Mouse (Mus musculus) cerebellum, adult 9-11 months (tissue): ENCODE measurements around the gene Apobec3.
"Not testable (repeated sequence)": the region's sequence is repeated elsewhere in the genome, so short reads cannot be mapped to it uniquely, and the experiment has no call there.

Experiments
- DNase-seq: peaks from one replicate; pipeline ENCODE4 v3.0.0; 2022

Gene Apobec3

DNA sequence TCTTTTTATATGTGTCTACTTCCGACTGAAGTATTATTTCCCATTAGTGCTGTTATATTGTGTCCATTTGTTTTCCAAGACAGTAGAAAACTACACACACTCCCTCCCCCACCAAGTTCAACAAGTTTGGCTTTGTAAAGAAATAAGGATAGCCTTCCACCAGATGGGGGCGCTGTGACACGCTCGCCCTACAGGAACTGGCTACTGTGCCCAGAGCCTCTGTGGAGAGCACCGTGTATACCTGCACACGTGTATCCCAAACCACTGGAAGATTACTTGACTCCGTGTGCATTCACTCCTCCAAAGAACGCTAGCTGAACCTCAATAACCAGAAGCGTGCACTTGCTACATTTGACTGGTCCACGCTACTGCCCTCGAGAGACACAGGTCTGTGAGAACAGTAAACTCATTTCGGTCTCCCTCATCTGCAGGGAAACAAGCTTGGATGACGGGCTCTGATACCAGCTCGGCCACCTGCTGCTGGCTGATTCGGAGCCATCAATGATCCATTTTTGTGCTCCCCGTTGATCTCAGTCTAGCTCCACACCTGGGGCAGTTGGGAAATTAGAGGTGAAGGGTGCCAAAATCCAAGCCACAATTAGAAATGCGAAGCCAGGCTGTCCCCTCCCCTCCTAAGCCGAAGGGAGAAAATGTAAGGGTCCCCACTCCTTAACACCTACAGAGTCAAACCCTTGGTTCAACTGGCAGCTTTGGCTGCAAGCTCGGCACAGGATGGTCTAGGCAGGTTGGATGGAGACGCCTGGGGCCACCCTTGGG lies at the start of gene Apobec3:
Gene Apobec3, plus strand, starts transcription at position 224 of the 777 bp plus-strand sequence.
- peak; percentile 55 for DNase-seq

DNA sequence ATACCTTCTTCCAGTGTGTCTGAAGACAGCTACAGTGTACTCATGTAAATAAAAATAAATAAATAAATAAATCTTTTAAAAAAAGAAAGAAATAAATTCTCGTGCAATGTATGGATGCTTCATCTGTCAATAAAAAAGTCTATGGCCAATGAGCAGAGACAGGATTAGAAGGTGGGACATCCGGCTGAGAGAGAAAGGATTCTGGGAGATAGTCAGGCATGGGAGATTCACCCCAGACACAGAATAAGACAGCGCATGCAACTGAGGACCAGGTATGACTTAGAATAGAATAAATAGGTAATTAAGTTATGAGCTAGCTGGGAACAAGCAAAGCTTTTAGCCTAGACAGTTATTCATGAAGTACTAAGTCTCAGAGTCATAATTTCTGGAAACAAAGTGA lies 48.5 kb upstream of the Apobec3 start:
- no peak for DNase-seq

DNA sequence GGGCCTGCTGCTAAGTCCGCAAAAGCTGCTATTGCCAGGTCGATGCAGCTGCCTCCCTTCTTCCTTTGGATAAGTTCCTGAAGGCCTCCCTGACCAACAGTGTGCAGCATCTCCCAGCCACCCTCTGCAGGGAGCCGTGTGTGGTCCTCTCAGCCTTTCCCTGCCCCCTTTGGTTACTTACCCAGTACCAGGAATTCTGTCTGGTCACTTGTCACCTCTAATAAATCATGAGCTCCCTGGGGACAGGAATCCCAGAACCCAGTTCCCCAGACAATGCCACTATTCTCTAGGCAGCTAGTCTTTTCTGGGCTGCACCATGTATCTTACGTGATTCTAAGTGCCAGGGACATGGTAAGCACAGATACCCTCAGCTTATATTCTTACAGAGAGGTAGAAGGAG lies 45.5 kb upstream of the Apobec3 start:
- no peak for DNase-seq

DNA sequence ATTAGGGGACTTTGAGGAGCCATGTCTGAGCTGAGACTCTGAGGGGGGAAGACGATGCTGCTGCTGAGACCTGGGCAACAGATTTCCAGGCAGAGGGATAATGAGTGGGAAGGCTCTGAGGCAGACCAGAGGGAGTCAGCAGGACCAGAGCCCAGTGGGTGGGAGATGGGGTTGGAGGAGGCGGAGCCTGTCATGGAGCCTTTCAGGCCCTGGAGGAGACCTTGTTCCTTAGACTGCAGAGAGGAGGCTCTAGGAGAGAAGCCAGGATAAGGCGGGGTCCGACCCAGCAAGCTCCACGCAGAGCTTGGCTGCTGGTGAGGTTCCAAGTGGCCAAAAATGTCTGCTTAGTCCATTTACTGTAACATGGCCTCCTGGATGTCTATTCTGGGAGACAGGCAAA lies 44.4 kb upstream of the Apobec3 start:
- DNase-seq, result no peak

DNA sequence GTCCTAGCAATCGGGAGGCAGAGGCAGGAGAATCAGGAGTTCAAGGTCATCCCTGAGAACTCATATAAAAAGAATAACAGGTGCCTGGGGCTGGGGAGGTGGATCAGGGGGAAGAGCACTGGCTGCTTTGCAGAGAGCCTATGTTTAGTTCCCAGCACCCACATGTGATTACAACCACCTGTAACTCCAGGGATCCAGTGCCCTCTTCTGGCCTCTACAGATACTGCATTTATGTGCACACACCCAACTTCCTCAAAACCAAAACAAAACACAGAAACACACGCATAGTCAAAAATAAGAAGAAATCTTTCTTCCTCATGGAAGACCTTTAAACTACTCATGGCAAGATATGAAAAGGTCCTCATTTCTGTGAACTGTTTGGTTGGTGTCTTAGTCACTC lies 41.3 kb upstream of the Apobec3 start:
- no peak for DNase-seq

DNA sequence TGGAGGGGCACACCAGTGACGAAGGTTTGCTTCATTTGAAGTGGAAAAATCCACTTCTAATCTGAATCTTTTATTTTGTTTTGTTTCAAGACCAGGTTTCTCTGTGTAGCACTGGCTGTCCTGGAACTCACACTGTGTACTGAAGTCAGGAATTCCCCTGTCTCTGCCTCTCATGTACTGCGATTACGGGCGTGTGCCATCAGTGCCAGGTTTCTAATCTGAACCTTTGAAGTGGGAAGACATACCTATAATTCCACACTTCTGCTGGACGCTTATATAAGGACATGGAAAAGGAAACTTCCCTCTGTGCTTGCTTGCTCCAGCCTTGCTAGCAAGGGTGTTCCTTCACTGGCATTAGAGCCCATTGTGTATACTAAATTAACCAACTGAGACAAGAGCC lies 32.5 kb upstream of the Apobec3 start:
- DNase-seq, result no peak

DNA sequence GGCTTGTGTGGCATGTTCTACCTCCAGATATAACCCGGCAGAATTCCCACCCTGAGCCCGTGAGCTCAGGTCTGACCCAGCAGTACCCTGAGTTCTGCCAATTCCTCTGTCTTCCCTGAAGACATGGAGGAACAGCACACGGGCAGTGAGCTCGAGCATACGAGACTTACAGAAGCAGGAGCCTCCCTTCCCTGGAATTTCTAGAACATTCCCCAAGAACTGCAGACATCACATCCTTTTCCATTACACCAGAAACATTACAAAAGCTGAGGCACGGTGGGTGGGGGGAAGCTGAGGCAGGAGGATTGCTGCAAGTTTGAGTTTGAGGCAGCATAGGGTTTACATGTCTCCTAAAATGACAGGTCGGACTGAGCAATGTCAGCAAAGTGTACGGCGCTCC lies 31.6 kb upstream of the Apobec3 start:
- DNase-seq, result no peak

DNA sequence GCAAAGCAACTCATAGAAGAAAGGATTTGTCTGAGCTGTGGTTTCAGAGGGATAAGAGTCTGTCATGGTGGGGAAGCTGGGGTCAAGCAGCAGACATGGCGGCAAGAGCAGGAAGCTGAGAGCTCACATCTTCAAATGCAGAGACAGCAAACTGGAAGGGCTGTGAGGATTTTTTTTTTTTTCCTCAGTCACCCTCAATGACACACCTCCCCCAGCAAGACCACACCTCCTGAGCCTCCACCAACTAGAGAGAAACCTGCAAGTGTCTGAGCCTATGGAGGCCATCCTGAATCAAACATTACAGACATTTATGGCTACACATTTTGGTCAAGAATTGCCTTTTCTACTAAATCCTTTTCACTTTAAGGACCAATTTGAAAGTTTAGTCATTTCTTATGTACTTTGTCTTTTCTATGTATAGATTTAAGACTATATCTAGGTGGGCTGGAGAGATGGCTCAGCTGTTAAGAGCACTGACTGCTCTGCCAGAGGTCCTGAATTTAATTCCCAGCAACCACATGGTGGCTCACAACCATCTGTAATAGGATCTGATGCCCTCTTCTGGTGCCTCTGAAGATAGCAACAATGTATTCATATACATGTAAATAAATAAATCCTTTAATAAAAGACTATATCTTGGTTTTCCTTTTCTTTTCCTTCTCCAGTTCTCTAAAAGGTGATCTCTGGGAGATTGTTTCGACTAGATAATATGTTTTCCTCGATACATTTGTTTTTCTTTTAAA lies 24.0 kb upstream of the Apobec3 start:
- no peak for DNase-seq

DNA sequence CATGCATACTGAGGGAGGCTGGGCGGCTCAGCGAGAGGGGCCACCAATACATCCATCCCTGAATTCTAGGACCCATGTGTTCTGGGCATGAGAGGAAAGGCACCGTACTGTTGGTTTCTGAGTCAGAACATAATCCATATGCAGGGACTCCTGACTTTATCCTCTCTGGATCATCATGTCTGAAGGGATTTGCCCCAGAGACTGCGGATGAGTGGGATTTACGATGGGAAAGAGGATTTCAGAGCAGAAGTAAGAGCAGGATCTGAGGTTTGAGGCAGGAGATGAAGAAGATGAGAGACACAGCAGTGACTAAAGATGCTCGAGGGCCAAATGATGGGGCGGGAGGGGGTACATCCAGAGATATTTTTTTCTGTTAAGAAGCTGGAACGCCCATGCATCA lies 17.9 kb upstream of the Apobec3 start:
- no peak for DNase-seq

DNA sequence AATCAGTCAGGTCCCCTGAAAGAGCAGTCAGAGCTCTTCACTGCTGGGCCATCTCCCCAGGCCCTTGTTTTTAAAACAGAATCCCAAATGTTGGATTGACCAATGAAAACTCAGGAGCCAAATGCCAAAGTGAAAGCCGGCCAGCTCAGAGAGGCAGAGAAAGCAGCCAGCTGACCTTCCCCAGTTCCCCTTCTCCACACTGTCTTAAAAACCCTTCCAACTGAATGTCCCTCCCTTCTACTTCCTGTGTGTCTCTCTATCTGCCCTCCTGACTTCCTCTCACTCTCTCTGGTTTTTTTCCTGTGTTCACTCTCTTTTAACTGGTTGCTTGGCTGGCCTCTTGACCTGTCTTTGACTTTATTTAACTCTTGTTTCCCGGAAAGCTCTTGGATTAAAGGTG lies 17.5 kb upstream of the Apobec3 start:
- no peak for DNase-seq

DNA sequence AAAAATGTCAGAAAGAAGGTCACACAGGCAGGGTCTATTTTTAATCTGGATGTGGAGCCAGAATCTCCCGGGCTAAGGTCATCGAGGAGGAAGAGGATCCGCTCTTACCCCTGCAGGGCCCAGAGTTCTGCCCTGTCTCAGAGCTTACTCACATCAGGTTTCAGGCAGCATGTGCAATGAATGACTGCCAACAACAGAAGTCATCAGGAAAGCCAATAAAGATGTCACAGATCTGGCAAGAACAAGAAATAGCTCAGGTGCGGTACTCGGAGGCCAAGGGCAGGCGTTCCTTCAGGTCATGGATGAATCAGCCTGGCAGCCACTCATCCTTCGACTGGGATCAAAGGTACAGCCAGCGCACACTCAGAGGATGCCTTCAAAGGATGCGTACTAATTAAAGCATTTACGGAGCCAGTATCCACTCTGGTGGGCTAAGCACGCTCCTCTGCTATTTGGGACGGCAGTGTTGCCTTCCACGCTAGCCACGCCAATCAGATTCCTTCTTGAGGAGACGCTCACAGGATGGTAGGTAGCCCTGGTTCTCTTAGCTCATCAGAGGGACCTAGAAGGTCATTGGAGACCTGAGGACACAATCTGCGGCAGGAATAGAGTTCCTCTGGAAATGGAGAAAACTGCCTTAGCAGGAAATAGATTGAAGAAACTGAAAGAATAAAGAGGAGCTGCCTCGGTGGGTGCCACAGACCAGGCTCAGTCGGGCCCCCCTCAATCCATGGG lies 16.0 kb upstream of the Apobec3 start:
- no peak for DNase-seq

DNA sequence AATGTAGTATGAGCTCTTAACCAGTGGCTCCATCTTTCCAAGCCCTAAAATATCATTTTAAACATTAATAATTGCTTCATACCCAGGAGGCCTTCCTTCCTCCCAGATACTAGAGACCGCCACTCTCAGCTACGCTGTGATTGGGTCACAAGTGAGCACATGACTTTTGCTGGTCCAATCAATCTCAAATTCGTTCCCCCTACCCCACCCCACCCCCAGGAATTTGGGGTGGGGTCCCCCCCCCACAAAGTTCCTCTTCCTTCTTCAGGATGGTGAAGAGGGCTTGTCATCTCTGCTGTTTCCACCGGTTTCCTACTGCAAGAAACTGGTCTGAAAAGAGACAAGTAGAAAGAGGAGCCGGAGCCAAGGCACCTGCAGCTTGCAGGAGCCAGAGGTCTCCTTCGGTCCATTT lies 12.7 kb upstream of the Apobec3 start:
- DNase-seq, result no peak

DNA sequence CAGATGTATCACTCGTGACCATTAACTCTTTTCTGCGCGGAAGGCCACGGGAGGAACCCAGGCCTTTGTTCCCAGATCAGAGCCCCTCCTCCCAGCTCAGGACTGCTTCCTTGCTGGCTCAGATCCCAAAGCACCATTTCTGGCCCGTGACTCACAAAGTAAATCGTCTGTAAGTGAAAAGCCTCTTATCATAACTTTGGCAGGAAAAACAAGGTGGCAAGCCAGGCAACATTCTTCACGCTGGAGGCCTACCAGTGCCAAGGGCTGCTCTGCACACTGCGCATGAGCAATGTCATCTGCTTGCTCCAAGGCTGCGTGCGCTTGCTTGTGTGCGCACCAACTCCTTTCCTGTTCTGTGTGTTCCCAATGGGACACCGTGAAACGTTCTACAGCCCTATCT lies 12.1 kb upstream of the Apobec3 start:
- DNase-seq, result peak; percentile 63

DNA sequence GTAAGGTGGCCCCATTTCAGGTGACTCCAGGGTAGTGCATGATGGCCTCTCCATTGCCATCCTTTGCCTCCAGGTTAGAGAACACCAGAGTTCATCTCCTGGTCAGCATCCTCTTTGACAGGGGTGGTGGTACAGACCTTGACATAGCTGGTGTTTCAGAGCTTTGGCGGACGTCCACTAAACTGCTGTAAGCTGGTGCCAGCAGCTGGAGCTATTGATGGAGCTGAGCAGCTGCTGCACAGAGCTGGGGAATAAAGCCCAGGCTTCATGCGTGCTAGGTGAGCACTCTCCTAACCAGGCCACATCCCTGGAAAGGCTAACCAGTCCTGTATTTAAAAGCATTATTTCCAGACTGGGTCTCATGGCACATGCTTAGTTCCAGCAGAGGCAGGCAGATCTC lies 11.0 kb upstream of the Apobec3 start:
- DNase-seq, result peak; percentile 26

DNA sequence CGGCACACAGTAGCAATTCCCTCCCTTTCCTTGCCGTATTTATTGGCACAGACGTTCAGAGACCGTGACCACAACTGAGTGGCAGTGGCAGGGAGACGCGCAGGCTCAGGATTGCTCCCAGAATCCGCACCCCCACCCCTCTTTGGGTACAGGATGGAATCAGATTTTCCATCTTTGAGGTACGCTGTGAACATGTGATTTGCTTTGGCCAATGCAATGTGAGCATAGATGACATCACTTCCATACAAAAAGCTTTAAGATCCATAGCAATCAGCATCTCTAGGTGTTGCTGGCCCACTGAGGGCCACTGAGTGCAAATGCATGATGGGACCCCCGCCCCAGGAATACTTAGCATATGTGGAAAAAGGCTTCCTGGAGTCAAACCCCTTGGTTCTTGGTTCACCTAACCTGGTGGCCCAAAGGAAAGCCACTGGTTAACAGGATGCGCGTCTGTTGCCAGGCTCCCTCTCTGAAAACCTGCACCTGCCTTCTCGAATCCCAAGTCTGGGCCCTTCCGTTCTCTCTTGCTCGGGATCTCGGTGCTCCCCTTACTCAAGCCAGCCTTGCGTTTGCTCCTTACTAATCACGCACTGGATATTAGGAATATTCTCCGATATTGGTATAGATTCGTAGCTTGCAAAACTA lies 8.7 kb upstream of the Apobec3 start:
- DNase-seq, result peak; percentile 69

DNA sequence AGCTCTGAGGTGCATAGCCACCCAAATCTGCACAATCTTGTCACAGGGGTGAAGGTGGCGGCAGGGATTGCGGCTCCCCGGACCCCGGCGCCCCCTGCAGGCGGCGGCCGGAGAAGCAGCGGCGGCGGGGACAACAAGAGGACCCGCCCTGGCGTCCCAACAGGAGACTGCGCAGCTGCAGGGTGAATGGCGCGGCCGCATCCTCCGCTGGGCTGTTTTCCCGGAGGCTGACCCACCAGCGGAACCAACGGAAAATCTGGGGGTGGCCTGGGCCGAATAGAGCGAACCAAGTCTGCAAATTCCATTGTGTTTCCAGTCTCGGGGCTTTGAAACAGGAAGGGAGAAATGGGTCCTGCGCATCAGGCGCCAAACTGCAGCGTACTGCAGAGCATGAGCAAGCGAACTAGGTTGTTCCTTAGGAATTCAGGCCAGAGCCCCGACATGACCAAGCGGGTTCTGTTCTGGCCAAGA lies 8.1 kb upstream of the Apobec3 start:
- peak; percentile 95 for DNase-seq

DNA sequence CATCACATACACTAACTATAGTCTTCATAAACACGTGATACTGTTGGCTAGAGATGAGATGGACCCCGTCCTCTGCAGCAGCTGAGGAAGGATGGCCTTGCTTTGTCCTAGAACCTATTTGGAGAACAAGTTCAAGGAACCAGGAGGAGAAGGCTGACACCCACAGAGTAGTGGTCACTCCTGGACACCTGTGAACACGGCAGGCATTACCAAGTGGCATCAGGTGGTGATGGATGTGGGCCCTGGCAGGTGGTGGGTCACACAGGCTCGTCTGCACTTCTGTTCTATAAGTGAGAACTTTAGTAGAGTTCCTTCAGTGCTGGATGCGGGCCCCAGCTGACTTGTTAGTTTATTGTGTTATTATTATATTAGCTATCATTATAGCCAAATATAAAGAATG lies 6.6 kb upstream of the Apobec3 start:
- peak; percentile 21 for DNase-seq

DNA sequence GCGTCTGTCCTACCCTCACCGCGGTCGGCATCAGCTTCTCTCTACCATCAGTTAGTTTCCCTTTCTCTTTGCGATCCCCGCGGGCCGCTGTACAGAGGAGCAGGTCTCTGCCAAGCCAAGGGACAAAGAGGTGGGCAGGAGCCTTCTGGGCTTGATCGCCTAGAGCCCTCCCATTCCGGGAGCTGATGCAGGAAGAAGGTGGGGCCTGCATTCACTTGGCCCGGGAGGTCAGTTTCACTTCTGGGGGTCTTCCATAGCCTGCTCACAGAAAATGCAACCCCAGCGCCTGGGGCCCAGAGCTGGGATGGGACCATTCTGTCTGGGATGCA lies 718 bp downstream of the Apobec3 start:
- no peak for DNase-seq

DNA sequence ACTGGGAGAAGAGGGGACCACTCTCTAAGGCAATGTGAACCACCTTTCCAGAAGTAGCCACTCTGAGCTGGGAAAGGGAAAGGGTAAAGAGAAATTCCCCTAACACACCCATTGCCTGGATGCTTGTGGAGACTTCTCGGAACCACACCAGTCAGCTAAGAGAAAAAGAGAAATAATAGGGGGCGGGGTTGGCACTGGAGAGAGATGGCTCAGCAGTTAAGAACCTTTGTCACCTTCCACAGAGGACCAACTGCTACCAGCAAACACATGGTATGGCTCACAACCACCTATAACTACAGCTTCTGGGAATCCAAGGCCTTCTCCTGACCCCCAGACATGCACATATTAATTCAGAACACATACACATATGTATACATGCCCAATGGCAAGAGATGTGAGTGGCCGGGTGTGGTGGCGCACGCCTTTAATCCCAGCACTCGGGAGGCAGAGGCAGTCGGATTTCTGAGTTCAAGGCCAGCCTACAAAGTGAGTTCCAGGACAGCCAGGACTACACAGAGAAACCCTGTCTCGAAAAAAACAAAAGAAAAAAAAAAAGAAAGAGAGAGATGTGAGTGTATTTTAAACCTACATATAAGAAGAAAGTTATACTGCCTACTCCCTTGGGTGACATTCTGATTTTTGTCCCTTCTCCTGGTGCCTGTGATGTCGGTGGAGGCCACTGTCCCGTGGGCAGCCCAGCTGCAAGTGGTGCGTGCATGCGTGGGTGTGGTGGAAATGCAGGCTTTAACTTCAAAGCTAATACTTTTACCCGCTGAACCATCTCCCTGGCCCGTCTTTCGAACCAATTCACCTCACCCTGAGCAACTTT lies 1.8 kb downstream of the Apobec3 start:
- no peak for DNase-seq

DNA sequence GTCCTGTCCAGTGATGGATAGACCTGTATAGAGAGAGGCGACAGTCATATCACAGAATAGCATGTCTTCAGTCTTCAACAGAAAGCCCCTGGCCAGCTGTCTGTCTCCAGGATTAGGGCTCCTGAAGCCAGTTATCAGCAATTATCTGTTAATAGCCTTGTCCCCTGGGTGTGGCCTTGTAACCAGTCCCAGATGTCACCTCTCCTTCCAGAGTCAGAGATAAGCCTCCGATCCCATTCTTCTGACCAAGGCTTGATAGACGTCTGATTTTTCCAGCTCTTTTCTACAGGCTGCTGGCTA lies 2.3 kb downstream of the Apobec3 start:
- DNase-seq, result no peak

DNA sequence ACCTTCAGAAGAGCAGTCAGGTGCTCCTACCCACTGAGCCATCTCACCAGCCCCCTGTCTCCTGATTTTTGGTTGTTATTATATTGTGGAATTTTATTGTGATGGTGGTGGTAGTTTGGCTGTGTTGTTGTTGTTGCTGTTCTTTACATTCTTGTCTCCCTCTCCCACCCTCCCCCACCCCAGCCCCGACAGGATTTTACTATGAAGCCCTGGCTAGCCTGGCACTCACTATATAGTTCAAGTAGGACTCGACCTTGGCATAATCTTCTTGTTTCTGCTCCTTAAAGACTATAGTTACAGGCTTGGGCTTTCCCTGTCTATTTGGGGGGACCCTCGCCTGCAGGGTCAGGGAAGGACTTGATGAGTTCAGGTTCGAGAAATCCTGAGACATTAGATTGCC lies 2.9 kb downstream of the Apobec3 start:
- DNase-seq, result no peak

DNA sequence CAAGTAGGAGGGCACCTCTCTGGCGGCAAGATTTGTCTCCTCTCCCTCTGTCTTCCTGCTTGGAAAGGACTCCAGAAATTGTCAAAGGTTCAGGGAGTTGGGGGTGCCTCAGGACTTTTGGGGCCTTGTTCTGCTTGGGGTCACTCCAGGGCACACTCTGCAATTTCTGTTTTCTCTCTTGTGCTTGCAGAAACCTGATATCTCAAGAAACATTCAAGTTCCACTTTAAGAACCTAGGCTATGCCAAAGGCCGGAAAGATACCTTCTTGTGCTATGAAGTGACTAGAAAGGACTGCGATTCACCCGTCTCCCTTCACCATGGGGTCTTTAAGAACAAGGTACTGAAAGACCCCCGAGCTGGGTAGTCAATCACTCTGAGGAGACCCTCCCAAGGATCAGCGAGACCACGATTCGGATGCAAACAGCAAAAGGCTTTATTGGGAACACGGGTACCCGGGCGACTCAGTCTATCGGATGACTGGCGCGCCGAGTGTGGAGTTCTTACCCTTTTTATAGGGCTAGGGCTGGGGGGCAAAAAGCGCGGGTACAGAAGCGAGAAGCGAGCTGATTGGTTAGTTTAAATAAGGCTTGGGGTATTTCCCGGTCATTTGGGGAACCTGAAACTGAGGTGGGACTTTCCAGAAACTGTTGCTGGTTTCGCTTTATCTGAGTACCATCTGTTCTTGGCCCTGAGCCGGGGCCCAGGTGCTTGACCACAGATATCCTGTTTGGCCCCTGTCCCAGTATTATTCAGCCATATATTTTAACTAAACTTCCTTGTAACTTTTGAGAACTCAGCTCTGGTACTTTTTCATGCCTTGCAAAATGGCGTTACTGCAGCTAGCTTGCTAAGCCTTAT lies 4.0 kb downstream of the Apobec3 start:
- not testable (repeated sequence) for DNase-seq
